Mouse (Mus musculus) kidney, adult 2 months (tissue): ENCODE data around the gene Hdhd5. TPM values are rescaled to one million over a fixed set of nuclear protein-coding genes. Genes with fewer than 3 reads are reported as not detected.

Experiments
- DNase-seq: peaks from one replicate; pipeline ENCODE4 v3.0.0; 2021
- H3K27ac ChIP-seq: fragments of 200-500 bp; 2 replicates; pipeline ENCODE4 v1.5.1; 2012; ENCODE audit warnings: low read depth, low read length, control low read depth, inconsistent platforms; ENCODE audit not compliant: insufficient read depth
- H3K27me3 ChIP-seq: fragments of 200-500 bp; replicated peaks from 2 replicates; pipeline ENCODE4 v1.6.1; 2012; ENCODE audit warnings: mild to moderate bottlenecking, moderate library complexity, low read length, inconsistent platforms; ENCODE audit not compliant: control insufficient read depth, insufficient read depth
- H3K36me3 ChIP-seq: fragments of 200-500 bp; 2 replicates; pipeline ENCODE4 v1.6.1; 2012; ENCODE audit warnings: mild to moderate bottlenecking, moderate library complexity, low read length, inconsistent platforms; ENCODE audit not compliant: control insufficient read depth, insufficient read depth
- H3K4me1 ChIP-seq: fragments of 200-500 bp; 2 replicates; pipeline ENCODE4 v1.6.1; 2011; ENCODE audit warnings: low read length; ENCODE audit not compliant: control insufficient read depth, insufficient read depth
- H3K4me3 ChIP-seq: fragments of 200-500 bp; 2 replicates; pipeline ENCODE4 v1.5.1; 2011; ENCODE audit warnings: mild to moderate bottlenecking, low read depth, low read length, control low read depth; ENCODE audit not compliant: insufficient read depth
- CTCF ChIP-seq: fragments of 200-500 bp; conservative IDR thresholded peaks from 2 replicates; pipeline ENCODE4 v1.5.1; 2011; ENCODE audit warnings: low read depth, mild to moderate bottlenecking, control low read depth, low read length, moderate library complexity, mixed read lengths; ENCODE audit not compliant: insufficient read depth, insufficient read length
- POLR2A ChIP-seq: fragments of 200-500 bp; IDR thresholded peaks from one replicate; pipeline ENCODE4 v1.6.1; 2011; ENCODE audit warnings: low read depth, low read length, control low read depth
- WGBS: fragments of 180-500 bp; shearing (Covaris S2); methylation state at CpG from one replicate; pipeline ENCODE4 v1.1.7; 2018; 5-methylcytosine and 5-hydroxymethylcytosine counted together
- polyA plus RNA-seq: library from polyadenylated mRNA; depleted of rRNA; stranded (reverse); fragments of >200 nt; gene quantifications from 2 replicates; pipeline ENCODE4 v1.2.3, GENCODE M21; 2012

Hdhd5 gene
- polyA plus RNA-seq, 1 experiment: 36.1 TPM

DNA sequence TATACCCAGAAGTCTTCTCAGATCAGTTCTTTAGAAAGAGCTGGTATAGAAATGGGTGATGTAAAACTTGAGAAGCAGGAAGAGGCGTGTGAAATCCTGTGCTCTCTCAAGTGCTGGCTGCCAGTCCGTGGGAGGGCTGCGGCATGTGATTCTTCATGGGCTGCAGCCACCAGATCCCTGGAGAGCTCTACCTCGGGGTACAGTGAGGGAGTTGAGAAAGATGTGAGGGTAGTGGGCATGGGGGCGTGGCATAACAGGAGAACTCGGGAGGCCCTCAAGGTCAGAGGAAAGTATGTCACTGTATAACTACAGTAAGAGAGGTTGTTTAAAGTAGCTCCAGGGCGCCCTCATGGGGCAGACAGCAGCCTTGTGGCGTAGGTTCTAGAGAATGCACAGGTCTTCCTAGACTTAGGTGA, 47.9 kb downstream of the Hdhd5 start:
- H3K36me3 ChIP-seq: no peaks in the 10 kb centered on the region; the same call in 1 of the 2 replicates
- peak; percentile 61 for DNase-seq
- no peaks in the 10 kb centered on the region for H3K27me3 ChIP-seq
- TF ChIP-seq POLR2A: no peak
- peak; percentile 72 for TF ChIP-seq CTCF
- no peak overlapping the region for H3K27ac ChIP-seq
- no peaks in the 10 kb centered on the region for H3K4me1 ChIP-seq
- H3K4me3 ChIP-seq: no peak overlapping the region
- 16% methylated on average over 8 of the region's 8 CpGs for WGBS

DNA sequence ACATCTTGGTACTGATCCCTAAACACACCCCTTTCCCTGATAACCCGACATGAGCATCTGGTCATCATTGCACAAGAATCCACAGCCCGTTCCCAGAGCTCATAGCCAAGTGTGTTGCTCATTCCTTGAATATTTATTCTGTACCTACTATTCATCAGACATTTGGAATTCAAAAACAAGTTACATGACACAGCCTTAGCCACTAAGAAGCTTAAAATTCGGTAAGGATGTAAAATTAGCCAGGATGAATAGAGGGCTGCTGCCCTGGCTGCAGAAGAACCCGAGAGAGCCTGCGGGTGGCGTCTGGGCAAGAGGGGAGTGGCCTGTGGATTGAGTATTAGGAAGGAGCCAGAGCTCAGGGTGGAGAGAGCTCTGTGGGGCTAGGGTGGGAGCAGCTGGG, 48.4 kb downstream of the Hdhd5 start:
- no peaks in the 10 kb centered on the region; the same call in 1 of the 2 replicates for H3K36me3 ChIP-seq
- WGBS: 41% methylated on average over 6 of the region's 6 CpGs
- no peak overlapping the region for H3K4me3 ChIP-seq
- no peak for DNase-seq
- H3K4me1 ChIP-seq: no peaks in the 10 kb centered on the region
- TF ChIP-seq POLR2A: no peak
- TF ChIP-seq CTCF: no peak
- no peaks in the 10 kb centered on the region for H3K27me3 ChIP-seq
- H3K27ac ChIP-seq: no peak overlapping the region

DNA sequence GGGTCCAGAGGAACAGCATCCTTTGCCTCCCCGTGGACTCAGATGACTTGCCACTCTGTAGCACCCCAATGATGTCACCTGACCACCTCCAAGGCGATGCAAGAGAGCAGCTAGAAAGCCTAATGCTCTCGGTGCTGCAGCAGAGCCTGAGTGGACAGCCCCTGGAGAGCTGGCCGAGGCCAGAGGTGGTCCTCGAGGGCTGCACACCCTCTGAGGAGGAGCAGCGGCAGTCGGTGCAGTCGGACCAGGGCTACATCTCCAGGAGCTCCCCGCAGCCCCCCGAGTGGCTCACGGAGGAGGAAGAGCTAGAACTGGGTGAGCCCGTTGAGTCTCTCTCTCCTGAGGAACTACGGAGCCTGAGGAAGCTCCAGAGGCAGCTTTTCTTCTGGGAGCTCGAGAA, 49.1 kb downstream of the Hdhd5 start:
- no peak for TF ChIP-seq CTCF
- TF ChIP-seq POLR2A: no peak

DNA sequence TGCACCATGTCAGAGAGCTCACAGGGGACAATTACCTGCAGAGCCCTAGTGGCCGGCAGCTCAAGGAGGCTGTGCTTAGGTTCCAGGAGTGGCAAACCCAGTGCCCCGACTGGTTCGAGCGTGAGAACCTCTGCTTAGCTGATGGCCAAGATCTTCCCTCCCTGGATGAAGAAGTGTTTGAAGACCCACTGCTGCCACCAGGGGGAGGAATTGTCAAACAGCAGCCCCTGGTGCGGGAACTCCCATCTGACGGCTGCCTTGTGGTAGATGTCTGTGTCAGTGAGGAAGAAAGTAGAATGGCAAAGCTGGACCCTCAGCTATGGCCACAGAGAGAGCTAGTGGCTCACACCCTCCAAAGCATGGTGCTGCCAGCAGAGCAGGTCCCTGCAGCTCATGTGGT, 49.6 kb downstream of the Hdhd5 start:
- Histone ChIP-seq H3K36me3 (no peaks in the 10 kb centered on the region; the same call in 1 of the 2 replicates), H3K4me3 (no peak overlapping the region), H3K27ac (no peak overlapping the region), H3K4me1 (no peaks in the 10 kb centered on the region), H3K27me3 (no peaks in the 10 kb centered on the region)
- WGBS: 91% methylated on average over 6 of the region's 6 CpGs
- TF ChIP-seq CTCF: peak; percentile 37
- no peak for TF ChIP-seq POLR2A
- DNase-seq: peak; percentile 29

More for the DNA sequence above, 49.1 kb downstream of the Hdhd5 start:
- no peaks in the 10 kb centered on the region; the same call in 1 of the 2 replicates for H3K36me3 ChIP-seq
- no peaks in the 10 kb centered on the region for H3K4me1 ChIP-seq
- no peak for DNase-seq
- H3K4me3 ChIP-seq: no peak overlapping the region
- WGBS: 91% methylated on average over 14 of the region's 14 CpGs
- no peaks in the 10 kb centered on the region for H3K27me3 ChIP-seq
- H3K27ac ChIP-seq: no peak overlapping the region

DNA sequence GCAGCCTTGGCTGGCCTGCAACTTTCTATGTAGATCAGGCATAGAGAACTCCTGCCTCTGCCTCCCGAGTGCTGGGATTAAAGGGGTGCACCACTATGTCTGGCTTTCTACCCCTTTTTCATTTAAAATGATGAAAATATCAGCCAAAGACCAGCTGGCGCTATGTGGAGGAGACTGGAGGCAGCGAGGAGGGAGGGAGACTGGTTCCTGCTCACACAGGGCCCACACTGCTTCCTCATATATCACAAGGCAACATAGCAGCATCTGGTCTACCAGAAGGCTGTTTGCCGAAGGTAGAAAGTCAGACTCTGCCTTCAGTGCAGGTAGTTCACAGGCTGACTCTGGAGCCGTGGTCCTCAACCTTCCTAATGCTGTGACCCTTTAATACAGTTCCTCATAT, 50.8 kb downstream of the Hdhd5 start:
- H3K36me3 ChIP-seq: no peaks in the 10 kb centered on the region; the same call in 1 of the 2 replicates
- DNase-seq: no peak
- 93% methylated on average over 5 of the region's 5 CpGs for WGBS
- no peak overlapping the region for H3K4me3 ChIP-seq
- no peaks in the 10 kb centered on the region for H3K27me3 ChIP-seq
- no peak overlapping the region for H3K27ac ChIP-seq
- no peak for TF ChIP-seq POLR2A
- no peak for TF ChIP-seq CTCF
- no peaks in the 10 kb centered on the region; the same call in 1 of the 2 replicates for H3K4me1 ChIP-seq

DNA sequence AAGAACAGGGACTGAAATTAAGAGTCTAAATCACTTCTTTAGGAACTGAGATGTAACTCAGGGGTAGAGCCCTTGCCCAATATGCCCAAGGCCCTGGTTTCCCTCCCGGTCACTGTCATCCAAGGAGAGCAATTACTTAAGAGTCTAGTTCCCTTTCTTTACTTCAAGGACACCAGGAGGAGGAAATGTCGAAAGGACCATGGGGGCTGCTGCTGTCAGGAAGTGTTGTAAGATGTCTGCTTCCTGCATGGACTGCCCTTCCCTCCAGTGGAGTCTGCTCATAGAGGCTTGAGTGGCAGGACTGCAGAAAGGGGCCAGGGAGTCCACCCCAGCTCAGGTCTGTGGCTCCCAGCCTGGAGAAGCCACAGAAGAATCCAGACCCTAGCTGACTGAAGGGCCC, 51.8 kb downstream of the Hdhd5 start:
- H3K4me3 ChIP-seq: no peak overlapping the region
- H3K27ac ChIP-seq: no peak overlapping the region
- TF ChIP-seq POLR2A (no peak), CTCF (no peak)
- no peak for DNase-seq
- H3K36me3 ChIP-seq: no peaks in the 10 kb centered on the region; the same call in 1 of the 2 replicates
- 76% methylated on average over 2 of the region's 2 CpGs for WGBS
- H3K27me3 ChIP-seq: no peaks in the 10 kb centered on the region
- no peaks in the 10 kb centered on the region; the same call in 1 of the 2 replicates for H3K4me1 ChIP-seq

DNA sequence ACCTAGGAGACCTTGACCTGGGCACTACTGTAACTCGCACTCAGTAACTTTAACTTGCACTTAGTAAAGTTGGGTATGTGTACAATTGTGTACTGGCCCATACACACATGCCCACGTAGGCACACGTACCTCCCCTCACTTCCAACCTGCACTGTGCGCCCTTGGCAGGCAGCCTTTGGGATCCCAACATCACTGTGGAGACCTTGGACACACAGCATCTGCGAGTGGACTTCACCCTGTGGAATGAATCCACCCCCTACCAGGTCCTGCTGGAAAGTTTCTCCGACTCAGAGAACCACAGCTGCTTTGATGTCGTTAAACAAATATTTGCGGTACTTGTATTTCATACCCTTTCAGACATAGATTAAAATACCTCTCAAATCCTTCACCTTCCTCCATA, 55.8 kb downstream of the Hdhd5 start:
- WGBS: 49% methylated on average over 8 of the region's 8 CpGs
- DNase-seq: peak; percentile 79
- Histone ChIP-seq H3K4me1 (no peaks in the 10 kb centered on the region; the same call in 1 of the 2 replicates), H3K4me3 (no peak overlapping the region), H3K36me3 (no peaks in the 10 kb centered on the region), H3K27me3 (no peaks in the 10 kb centered on the region), H3K27ac (no peak overlapping the region)
- TF ChIP-seq CTCF: no peak
- TF ChIP-seq POLR2A: no peak

DNA sequence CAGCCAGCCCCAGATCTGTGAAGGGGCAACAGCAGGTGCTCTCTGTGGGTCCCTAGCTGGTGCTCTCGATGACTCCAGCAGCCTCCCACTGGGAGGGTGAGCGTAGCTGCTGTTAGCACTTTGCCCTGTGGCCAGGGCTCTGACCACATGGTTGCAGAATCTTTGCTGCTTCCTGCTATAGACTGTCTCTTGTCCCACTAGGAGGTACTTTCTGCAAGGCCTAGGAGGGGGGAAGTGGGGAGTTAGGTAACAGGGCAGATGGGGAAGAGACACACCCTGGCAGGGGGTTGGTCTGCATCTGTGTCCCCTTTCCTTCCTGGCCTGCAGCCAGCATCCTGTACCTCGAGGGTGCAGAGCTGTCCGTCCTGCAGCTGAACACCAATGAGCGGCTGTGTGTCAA, 57.7 kb downstream of the Hdhd5 start:
- no peak overlapping the region for H3K4me3 ChIP-seq
- no peaks in the 10 kb centered on the region; the same call in 1 of the 2 replicates for H3K4me1 ChIP-seq
- H3K36me3 ChIP-seq: no peaks in the 10 kb centered on the region
- TF ChIP-seq CTCF (no peak), POLR2A (no peak)
- 32% methylated on average over 5 of the region's 5 CpGs for WGBS
- H3K27ac ChIP-seq: no peak overlapping the region
- H3K27me3 ChIP-seq: no peaks in the 10 kb centered on the region
- peak; percentile 63 for DNase-seq
